ENCODE assay signal across 8 mouse cellular contexts in the genomic region with DNA sequence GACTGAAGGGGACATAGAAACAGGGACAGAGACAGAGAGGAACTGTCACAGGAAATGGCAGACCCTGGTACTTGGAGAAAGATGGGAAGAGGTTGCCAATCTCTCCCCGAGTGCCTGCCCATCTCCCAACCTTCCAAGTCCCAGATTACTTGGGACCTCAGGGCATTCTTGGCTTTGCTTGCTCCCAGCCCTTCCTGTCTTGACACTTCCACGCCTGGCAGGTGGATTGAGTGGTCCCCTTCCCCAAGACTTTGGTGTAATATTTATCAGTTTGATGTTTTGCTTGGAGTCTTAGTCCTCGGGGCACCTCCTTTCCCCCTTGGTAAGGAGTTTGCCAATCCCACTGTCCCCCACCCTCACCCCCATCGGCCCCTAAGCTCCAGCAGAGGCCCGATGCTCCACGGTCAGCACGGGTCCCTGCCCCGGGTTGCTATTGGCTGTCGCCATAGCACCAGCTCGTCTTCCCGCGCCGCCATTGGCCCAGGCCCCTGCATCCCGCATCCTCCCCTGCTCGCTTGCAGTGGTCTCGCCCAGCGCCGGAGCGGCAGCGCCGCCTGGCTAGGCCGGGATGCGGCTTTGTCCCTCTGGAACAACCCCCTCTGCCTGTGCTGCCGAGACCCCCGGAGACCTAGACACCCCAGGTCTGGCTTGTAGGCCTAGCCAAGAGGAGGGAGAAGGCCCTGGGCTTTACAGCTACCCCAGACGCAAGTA. TPM values are rescaled to one million over a fixed set of nuclear protein-coding genes. Genes with fewer than 3 reads are reported as not detected.
DNase-seq lines count a peak whose midpoint lies in the region; ATAC-seq and TF ChIP-seq lines count a peak whose summit lies in the region.
"Had no signal": no experiment of that assay in that cellular context is flagged by ENCODE, and none has a peak within 500 bp of the region (broad histone marks: within the 10 kb centered on the region; RNA-seq: fewer than 3 reads in every experiment).

No protein-coding gene starts in this region.

- no peak overlapping the region for H3K27ac ChIP-seq in ES-Bruce4 (ENCODE audit: insufficient read depth, low read length)
- no peak overlapping the region; the same call in 1 of the 2 replicates for H3K27ac ChIP-seq in embryonic facial prominence, embryonic 14.5 days (replicated peaks; ENCODE audit: low read depth, low read length)
- H3K27ac ChIP-seq in hindbrain, embryonic 12.5 days: peak overlapping the region; percentile 99

- no peaks in the 10 kb centered on the region for H3K27me3 ChIP-seq in ES-Bruce4 (ENCODE audit: control insufficient read depth, insufficient read depth, low read length, poor library complexity, severe bottlenecking)
- H3K27me3 ChIP-seq in embryonic facial prominence, embryonic 14.5 days (replicated peaks; ENCODE audit: control insufficient read depth, insufficient read depth, low read length): peaks cover 45% of the 10 kb centered on the region
- peaks cover 21% of the 10 kb centered on the region; the same call in 1 of the 2 replicates for H3K27me3 ChIP-seq in hindbrain, embryonic 12.5 days

- H3K4me1 ChIP-seq in ES-Bruce4 (ENCODE audit: control insufficient read depth, insufficient read depth, low read length): peaks cover 3% of the 10 kb centered on the region
- no peaks in the 10 kb centered on the region for H3K4me1 ChIP-seq in embryonic facial prominence, embryonic 14.5 days (ENCODE audit: control insufficient read depth, insufficient read depth, low read length)
- peaks cover 68% of the 10 kb centered on the region for H3K4me1 ChIP-seq in hindbrain, embryonic 12.5 days

- ATAC-seq in embryonic facial prominence, embryonic 14.5 days (ENCODE audit: low read depth): peak; percentile 62; the same call in 1 of the 2 replicates
- ATAC-seq in hindbrain, embryonic 12.5 days (ENCODE audit: low FRiP score): peak; percentile 70
- no peak for ATAC-seq in erythroid progenitor cell, adult 5-6 weeks (replicated peaks; ENCODE audit: low FRiP score, poor library complexity, severe bottlenecking)

- no peak for TF ChIP-seq POLR2A in ES-Bruce4 (IDR thresholded peaks at IDR 0.05; ENCODE audit: insufficient read depth, low read length)

- no peaks in the 10 kb centered on the region for H3K9me3 ChIP-seq in ES-Bruce4 (replicated peaks; ENCODE audit: control insufficient read depth, insufficient read depth, low read length, poor library complexity, severe bottlenecking)
- H3K9me3 ChIP-seq in embryonic facial prominence, embryonic 14.5 days (ENCODE audit: control insufficient read depth, low read length): no peaks in the 10 kb centered on the region
- no peaks in the 10 kb centered on the region for H3K9me3 ChIP-seq in hindbrain, embryonic 12.5 days (replicated peaks)
- H3K9me3 ChIP-seq: megakaryocyte, embryonic 14.5 days had no signal

- intact Hi-C loops in left cerebral cortex, postnatal 36 days (cut with DNase I): no loop called here

- no peak for TF ChIP-seq EP300 in ES-Bruce4 (IDR thresholded peaks at IDR 0.05; ENCODE audit: insufficient read depth, low read depth, low read length)

- WGBS in embryonic facial prominence, embryonic 14.5 days: 5% methylated on average over 26 of the region's 26 CpGs
- WGBS in hindbrain, embryonic 12.5 days: 4% methylated on average over 26 of the region's 26 CpGs

- peak overlapping the region; percentile 35; the same call in 1 of the 2 replicates for H3K4me2 ChIP-seq in embryonic facial prominence, embryonic 14.5 days (ENCODE audit: low read depth, low read length)
- peak overlapping the region; percentile 72 for H3K4me2 ChIP-seq in hindbrain, embryonic 12.5 days (replicated peaks)

- TF ChIP-seq CTCF in ES-Bruce4 (IDR thresholded peaks at IDR 0.05; ENCODE audit: low read depth, low read length): no peak

- no peak overlapping the region for H3K9ac ChIP-seq in ES-Bruce4 (ENCODE audit: low read depth, poor library complexity, severe bottlenecking)
- peak overlapping the region; percentile 45 for H3K9ac ChIP-seq in embryonic facial prominence, embryonic 14.5 days (ENCODE audit: low read depth, low read length)
- H3K9ac ChIP-seq in hindbrain, embryonic 12.5 days: peak overlapping the region; percentile 97

- peak overlapping the region; percentile 49 for H3K4me3 ChIP-seq in ES-Bruce4 (ENCODE audit: low read depth, low read length)
- H3K4me3 ChIP-seq in embryonic facial prominence, embryonic 14.5 days (ENCODE audit: low read depth, low read length): peak overlapping the region; percentile 15
- peak overlapping the region; percentile 62 for H3K4me3 ChIP-seq in hindbrain, embryonic 12.5 days
- H3K4me3 ChIP-seq: megakaryocyte, embryonic 14.5 days had no signal

- DNase-seq in ZHBTc4 (ENCODE audit: low read depth, low spot score): peak; percentile 72
- peak; percentile 78 for DNase-seq in embryonic facial prominence, embryonic 14.5 days (ENCODE audit: low spot score)
- peak; percentile 90 to 93 for DNase-seq in left cerebral cortex, postnatal 36 days (ENCODE audit: low spot score in 2 of 2)
- DNase-seq in right cerebral cortex, postnatal 10 days (ENCODE audit: low spot score in 2 of 2): peak; percentile 97

- H3K36me3 ChIP-seq in ES-Bruce4 (ENCODE audit: control insufficient read depth, insufficient read depth, low read length, poor library complexity, severe bottlenecking): peaks cover 13% of the 10 kb centered on the region
- peaks cover 14% of the 10 kb centered on the region for H3K36me3 ChIP-seq in embryonic facial prominence, embryonic 14.5 days (ENCODE audit: control insufficient read depth, insufficient read depth, low read length)
- H3K36me3 ChIP-seq in hindbrain, embryonic 12.5 days: peaks cover 22% of the 10 kb centered on the region

RNA-seq across cellular contexts. Expression of a gene that starts 2.9 kb away (rescaled TPM):
- 3.2 and 3.8 TPM in 2 replicates for polyA plus RNA-seq in ES-Bruce4 (2011; ENCODE audit: insufficient read depth, insufficient read length, low read depth, missing spikeins)
- polyA plus RNA-seq in embryonic facial prominence, embryonic 14.5 days (2014; fragmentation: Nextera tagmentation; extraction: Ambion mirVana): 6.2 and 7.4 TPM in 2 replicates
- 170 and 191 TPM in 2 replicates for polyA plus RNA-seq in hindbrain, embryonic 12.5 days (2016; fragmentation: Nextera tagmentation; extraction: Ambion mirVana)
- total RNA-seq in left cerebral cortex, postnatal 36 days (2021): 100 to 1,000 TPM; 105 to 116 TPM
- total RNA-seq in erythroid progenitor cell, adult 5-6 weeks (2015; ENCODE audit: low replicate concordance): not detected in 2 replicates
- total RNA-seq in erythroid progenitor cell, adult 5-6 weeks (2017; ENCODE audit: low replicate concordance): 0.13 TPM in 1 of 2 replicates, not detected in the other

RNA-seq across cellular contexts. Expression of a gene that starts 6.5 kb away (rescaled TPM):
- polyA plus RNA-seq in ES-Bruce4 (2011; ENCODE audit: insufficient read depth, insufficient read length, low read depth, missing spikeins): 2,641 and 2,952 TPM in 2 replicates
- polyA plus RNA-seq in embryonic facial prominence, embryonic 14.5 days (2014; fragmentation: Nextera tagmentation; extraction: Ambion mirVana): 1,047 and 1,145 TPM in 2 replicates
- 530 and 668 TPM in 2 replicates for polyA plus RNA-seq in hindbrain, embryonic 12.5 days (2016; fragmentation: Nextera tagmentation; extraction: Ambion mirVana)
- total RNA-seq in left cerebral cortex, postnatal 36 days (2021): 100 to 1,000 TPM; 799 to 946 TPM
- total RNA-seq in erythroid progenitor cell, adult 5-6 weeks (2015; ENCODE audit: low replicate concordance): 689 and 862 TPM in 2 replicates
- total RNA-seq in erythroid progenitor cell, adult 5-6 weeks (2017; ENCODE audit: low replicate concordance): 557 and 668 TPM in 2 replicates

RNA-seq across cellular contexts. Expression of a gene that starts 21.6 kb away (rescaled TPM):
- polyA plus RNA-seq in ES-Bruce4 (2011; ENCODE audit: insufficient read depth, insufficient read length, low read depth, missing spikeins): 11.6 and 13.2 TPM in 2 replicates
- polyA plus RNA-seq in embryonic facial prominence, embryonic 14.5 days (2014; fragmentation: Nextera tagmentation; extraction: Ambion mirVana): 38.5 and 46.3 TPM in 2 replicates
- polyA plus RNA-seq in hindbrain, embryonic 12.5 days (2016; fragmentation: Nextera tagmentation; extraction: Ambion mirVana): 38.4 and 39.7 TPM in 2 replicates
- 10 to 100 TPM; 26.6 to 30.1 TPM for total RNA-seq in left cerebral cortex, postnatal 36 days (2021)
- total RNA-seq in erythroid progenitor cell, adult 5-6 weeks (2015; ENCODE audit: low replicate concordance): 7.2 and 13.4 TPM in 2 replicates
- 6.1 and 10.8 TPM in 2 replicates for total RNA-seq in erythroid progenitor cell, adult 5-6 weeks (2017; ENCODE audit: low replicate concordance)

RNA-seq across cellular contexts. Expression of a gene that starts 30.6 kb away (rescaled TPM):
- polyA plus RNA-seq in ES-Bruce4 (2011; ENCODE audit: insufficient read depth, insufficient read length, low read depth, missing spikeins): 2.8 and 3.1 TPM in 2 replicates
- 1.7 and 2.9 TPM in 2 replicates for polyA plus RNA-seq in embryonic facial prominence, embryonic 14.5 days (2014; fragmentation: Nextera tagmentation; extraction: Ambion mirVana)
- 2.2 and 2.8 TPM in 2 replicates for polyA plus RNA-seq in hindbrain, embryonic 12.5 days (2016; fragmentation: Nextera tagmentation; extraction: Ambion mirVana)
- total RNA-seq in left cerebral cortex, postnatal 36 days (2021): 1 to 10 TPM; 4.9 to 6.2 TPM
- total RNA-seq in erythroid progenitor cell, adult 5-6 weeks (2015; ENCODE audit: low replicate concordance): not detected in 2 replicates
- total RNA-seq in erythroid progenitor cell, adult 5-6 weeks (2017; ENCODE audit: low replicate concordance): 1.0 TPM in 1 of 2 replicates, not detected in the other

RNA-seq across cellular contexts. Expression of a gene that starts 31.0 kb away (rescaled TPM):
- 17.3 and 17.6 TPM in 2 replicates for polyA plus RNA-seq in ES-Bruce4 (2011; ENCODE audit: insufficient read depth, insufficient read length, low read depth, missing spikeins)
- polyA plus RNA-seq in embryonic facial prominence, embryonic 14.5 days (2014; fragmentation: Nextera tagmentation; extraction: Ambion mirVana): 5.6 and 7.5 TPM in 2 replicates
- 3.2 and 4.1 TPM in 2 replicates for polyA plus RNA-seq in hindbrain, embryonic 12.5 days (2016; fragmentation: Nextera tagmentation; extraction: Ambion mirVana)
- 10 to 100 TPM; 10.6 to 11.5 TPM for total RNA-seq in left cerebral cortex, postnatal 36 days (2021)
- total RNA-seq in erythroid progenitor cell, adult 5-6 weeks (2015; ENCODE audit: low replicate concordance): 17.2 and 22.3 TPM in 2 replicates
- 16.8 and 18.2 TPM in 2 replicates for total RNA-seq in erythroid progenitor cell, adult 5-6 weeks (2017; ENCODE audit: low replicate concordance)

Comparison
In these comparisons a context has a peak if more than half of its experiments do, and no peak if none do; other contexts are left out.
1. RNA of a gene that starts 2.9 kb away (polyA plus RNA-seq): 170 to 191 TPM in hindbrain, embryonic 12.5 days; 6.2 to 7.4 TPM in embryonic facial prominence, embryonic 14.5 days and 3.2 to 3.8 TPM in ES-Bruce4; every median in the first group is over 10 times any median in the second.
2. Peak in every context shown above with its lines, with median percentiles within 50 percentile points of each other: H3K4me3 ChIP-seq and DNase-seq.